Mouse (Mus musculus) NIH3T3 (cell line): ENCODE results near the gene Myo18a.
A peak's percentile ranks its signal among the peaks of the same experiment; 100 is the strongest.
"Not testable (repeated sequence)": the region's sequence is repeated elsewhere in the genome, so short reads cannot be mapped to it uniquely, and the experiment has no call there.

Source experiments
- DNase-seq: peaks from one replicate; pipeline ENCODE4 v3.0.0-alpha.2; 2012; ENCODE audit warnings: low read depth

Myo18a gene

GRCm38 (mm10) chr11:77762783-77763672 is at the start of gene Myo18a:
Myo18a (plus strand) TSS chr11:77763246.
- DNase-seq: peak; percentile 96

GRCm38 (mm10) chr11:77713736-77714135 is 49.3 kb upstream of the Myo18a start:
- DNase-seq: no peak

DNA sequence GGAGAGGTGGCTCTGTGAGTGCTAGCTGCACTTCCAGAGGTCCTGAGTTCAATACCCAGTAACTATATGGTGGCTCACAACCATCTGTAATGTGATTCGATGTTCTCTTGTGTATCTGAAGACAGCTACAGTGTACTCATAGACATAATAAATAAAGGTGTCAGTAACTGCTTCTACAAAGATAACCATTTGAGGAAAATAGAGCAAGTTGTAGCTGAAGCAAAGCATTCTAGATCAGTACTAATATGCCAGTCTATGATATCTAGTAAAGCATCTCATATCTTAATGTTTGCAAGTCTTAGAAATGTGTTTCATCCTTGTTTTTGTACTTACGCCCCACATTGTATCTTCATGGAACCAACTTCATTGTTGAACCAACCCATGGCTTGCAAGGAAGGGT is 44.0 kb upstream of the Myo18a start:
- DNase-seq: no peak

- DNase-seq: no peak
These were observed 41.7 kb upstream of the Myo18a start for GRCm38 (mm10) chr11:77721389-77721788.

GRCm38 (mm10) chr11:77724766-77725165 is 38.3 kb upstream of the Myo18a start:
- no peak for DNase-seq

DNA sequence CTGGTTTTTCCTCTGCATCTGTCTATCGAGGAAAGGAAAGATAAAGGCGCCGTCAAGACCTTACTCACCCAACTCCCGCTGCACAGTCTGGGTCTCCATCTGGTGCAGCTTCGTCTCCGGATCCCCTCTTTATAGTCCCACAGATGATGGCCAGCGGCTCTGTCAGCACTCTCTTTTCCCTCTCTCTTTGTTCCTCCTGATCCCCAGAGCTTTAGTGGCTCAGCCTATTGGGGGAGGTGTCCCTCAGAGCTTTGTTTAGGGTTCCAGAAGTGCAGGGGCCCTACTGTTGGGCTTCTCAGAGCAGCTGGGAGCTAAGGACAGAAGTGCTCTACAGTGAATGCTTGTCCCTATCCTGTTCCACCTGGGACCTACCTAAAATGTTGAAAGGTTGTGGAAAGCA is 37.9 kb upstream of the Myo18a start, which contains the start of gene Cryba1:
Gene Cryba1, minus strand, starts transcription at position 101 of the 400 bp plus-strand sequence.
- DNase-seq: no peak

GRCm38 (mm10) chr11:77728587-77728986 is 34.5 kb upstream of the Myo18a start:
- DNase-seq: peak; percentile 72

- peak; percentile 94 for DNase-seq
These were observed 25.8 kb upstream of the Myo18a start for GRCm38 (mm10) chr11:77737289-77737688.

DNA sequence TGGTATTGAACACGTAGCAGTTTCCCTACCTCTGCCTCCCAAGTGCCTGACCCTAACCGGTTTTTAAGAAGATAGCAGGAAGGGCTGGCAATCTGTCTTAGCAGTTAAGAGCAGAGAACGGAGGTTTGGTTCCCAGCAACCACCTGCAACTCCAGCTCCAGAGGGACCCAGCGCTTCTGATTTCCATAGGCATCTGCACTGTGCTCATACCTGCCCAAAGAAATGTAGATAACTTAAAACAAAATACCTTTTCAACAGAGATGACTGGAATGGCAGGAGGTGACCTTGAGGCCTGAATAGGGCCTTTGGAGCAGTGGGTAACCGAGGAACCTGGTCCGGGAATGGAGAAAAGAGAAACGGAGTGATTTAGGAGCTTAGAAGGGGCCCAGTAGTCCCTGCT is 24.5 kb upstream of the Myo18a start:
- DNase-seq: no peak

DNA sequence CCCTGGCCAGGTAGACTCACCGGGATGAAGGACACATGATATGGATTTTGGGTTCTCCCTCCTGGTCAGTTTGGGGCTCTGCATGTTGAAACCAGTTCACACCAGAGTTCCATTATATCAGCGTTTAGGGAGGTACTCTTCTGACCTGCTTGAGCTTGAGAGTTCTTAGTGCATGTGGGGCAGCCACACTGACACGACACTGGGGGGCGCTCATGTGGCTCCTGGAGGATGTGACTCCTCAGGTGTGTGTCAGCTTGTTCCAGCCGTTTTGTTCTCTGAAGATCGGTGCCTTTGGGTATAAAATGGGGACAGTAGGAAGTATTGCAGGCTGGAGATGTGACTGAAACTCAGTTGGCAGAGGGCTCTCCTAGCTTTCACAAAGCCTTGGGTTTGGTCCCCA is 19.1 kb upstream of the Myo18a start:
- DNase-seq: no peak

DNA sequence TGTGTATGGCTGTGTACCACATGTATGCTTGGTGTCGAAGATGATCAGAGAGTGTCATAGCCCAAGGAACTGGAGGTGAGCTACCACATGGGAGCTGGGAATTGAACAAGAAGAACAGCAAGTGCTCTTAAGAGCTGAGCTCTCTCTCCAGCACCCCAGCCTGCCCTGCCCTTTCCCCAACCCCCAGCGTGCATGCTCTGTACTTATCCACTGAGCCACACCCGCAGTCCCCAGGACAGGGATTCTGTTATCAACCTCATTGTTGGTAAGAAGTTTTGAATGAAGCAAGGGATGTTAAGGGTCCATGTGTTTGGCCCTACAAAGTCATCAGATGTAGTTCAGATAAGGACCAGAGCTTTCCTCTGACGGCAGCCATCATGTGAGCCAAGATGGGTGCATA is 16.4 kb upstream of the Myo18a start:
- no peak for DNase-seq

DNA sequence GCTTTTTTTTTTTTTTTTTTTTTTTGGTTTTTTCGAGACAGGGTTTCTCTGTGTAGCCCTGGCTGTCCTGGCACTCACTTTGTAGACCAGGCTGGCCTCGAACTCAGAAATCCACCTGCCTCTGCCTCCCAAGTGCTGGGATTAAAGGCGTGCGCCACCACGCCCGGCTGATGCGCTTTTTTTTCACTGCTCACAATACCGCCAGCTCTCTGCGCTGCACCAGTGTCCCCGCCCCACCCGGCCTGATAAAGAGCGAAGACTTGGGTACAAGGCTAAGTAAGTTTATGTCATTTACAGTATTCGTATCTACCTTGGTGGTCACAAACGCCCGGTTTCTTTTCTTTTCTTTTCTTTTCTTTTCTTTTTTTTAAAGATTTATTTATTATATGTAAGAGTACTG is 15.9 kb upstream of the Myo18a start:
- not testable (repeated sequence) for DNase-seq

GRCm38 (mm10) chr11:77748996-77749395 is 14.1 kb upstream of the Myo18a start:
- DNase-seq: no peak

GRCm38 (mm10) chr11:77752525-77752924 is 10.5 kb upstream of the Myo18a start:
- DNase-seq: no peak

- no peak for DNase-seq
These were observed 9.6 kb upstream of the Myo18a start for GRCm38 (mm10) chr11:77753469-77753868.

- no peak for DNase-seq
These were observed 3.0 kb upstream of the Myo18a start for GRCm38 (mm10) chr11:77760031-77760430.

- peak; percentile 42 for DNase-seq
These were observed 761 bp downstream of the Myo18a start for GRCm38 (mm10) chr11:77763673-77764340.

DNA sequence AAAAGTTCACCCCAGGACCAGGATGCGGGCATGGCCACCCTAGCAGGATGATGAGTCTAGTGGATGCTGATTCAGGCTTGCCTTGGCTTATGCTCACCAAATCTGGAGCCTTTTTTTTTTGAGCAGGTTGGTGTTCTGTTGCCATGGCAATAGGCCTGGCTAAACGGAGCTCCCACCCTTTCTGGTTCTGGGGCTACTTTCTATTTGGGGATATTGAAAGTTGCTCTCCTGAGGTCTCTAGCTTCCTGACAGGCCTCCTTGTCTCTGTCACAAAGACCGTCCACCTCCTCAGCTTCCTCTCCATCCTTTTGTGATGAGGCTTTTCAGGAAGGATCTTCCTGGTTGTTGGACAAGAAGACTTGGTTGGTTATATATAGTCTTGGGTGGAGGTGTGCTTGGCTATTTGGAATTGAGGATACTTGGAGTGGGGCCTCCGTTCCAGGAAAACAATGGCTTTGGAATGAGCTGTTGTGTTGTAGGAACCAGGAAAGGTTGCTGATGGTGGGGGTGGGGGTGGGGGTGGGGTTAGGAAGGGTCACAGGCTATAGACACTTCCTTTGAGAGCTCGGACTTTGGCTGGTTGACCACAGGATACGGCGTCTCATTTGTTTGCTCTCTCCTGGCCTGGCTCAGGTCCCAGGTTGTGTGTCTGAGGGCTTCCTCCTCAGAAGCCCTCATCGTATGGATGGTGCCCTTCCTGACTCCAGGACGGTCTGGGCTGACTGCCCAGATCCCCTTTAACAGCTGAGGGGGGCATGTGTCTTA is 1.8 kb downstream of the Myo18a start:
- no peak for DNase-seq

DNA sequence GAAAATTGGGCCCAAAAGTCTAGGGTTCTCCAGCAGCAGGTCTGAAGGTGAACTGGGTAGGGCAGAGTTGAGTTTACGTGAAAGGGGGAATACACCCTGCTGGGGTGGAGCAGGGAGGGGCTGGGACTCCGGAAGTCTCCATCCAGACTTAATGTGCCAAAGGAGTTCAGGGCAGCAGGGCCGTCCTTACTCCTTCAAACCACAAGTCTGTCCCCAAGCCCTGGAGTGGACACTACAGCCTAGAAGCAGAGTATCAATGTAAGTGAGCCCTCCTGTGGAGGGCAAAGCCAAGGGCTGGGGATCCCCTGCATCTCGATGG is 2.4 kb downstream of the Myo18a start:
- DNase-seq: no peak

DNA sequence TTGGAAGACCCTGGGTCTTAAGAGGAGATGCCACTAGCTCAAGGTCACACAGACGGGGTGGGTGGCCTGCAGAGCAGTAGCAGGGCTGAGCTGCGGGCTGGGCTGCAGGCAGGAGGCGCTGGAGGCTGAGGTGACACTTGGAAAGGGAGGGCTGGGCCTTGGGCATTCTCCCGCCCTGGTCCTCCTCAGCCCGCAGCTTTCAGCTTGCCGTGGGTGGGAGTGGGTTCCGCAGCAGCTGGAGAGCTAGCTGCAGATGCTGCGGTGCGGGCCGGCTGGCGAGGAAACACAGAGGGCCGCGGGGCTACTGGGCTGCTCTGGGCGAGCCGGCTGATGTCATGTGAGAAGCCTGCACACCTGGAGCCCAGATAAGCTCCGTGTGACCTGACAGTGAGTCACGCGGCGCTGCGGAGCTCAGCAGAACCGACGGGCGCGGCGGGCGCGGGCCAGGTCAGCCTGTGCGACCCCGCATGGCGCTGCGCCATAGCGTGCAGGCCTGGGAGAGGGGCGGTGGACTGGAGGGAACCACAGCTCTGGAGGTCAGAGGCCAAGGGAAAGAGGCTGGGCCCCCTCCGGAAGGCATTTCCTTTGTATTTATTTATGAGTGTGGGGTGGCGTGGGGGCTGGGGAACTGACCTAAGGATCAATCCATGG is 3.4 kb downstream of the Myo18a start:
- DNase-seq: no peak

- DNase-seq: no peak
These were observed 6.5 kb downstream of the Myo18a start for GRCm38 (mm10) chr11:77769496-77769895.

DNA sequence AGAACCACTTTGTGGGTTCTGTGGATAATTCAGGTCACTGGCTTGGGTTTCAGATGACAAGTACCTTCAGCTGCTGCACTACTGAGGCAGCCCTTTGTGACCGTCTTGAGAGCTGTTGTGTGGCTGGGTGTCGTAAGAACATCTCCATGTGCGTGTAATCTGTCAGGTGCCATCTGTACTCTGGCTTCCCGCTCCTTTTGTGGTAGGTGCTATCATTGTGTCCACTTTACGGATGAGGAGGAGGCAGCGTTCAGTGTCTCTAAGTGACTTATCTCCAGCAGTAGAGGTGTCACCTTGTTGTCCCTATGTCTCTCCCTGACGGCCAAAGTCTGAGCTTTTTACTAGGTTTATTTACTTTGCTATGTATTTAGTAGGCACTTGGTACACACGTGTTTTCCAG is 7.3 kb downstream of the Myo18a start:
- DNase-seq: no peak
